Mouse (Mus musculus) testis, postnatal 14 days (tissue): ENCODE measurements around the gene Dync1li1.

Source experiments
- DNase-seq: peaks from one replicate; pipeline ENCODE4 v3.0.0; 2021; ENCODE audit warnings: low spot score

The Dync1li1 gene

GRCm38 (mm10) chr9:114768066-114768465, 79.5 kb downstream of the Dync1li1 start:
- no peak for DNase-seq

DNA sequence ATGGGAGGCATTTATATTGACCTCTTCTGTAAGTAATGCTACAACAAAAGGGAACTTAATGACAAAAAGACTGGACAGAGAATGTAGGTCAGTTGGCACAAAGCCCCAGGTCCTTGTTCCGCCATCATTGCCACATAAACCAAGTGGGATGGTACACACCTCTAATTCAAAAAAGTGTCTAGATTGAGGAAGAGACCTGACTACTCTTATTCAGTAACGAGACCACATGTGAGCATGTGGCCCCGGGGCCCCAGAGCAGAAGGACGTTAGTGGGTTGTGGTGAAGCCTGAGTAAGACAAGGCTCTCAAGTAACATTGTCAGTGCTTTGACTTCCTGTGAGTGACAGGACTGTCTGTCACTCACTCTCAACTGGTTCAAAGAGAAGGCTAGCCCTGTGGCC, 81.6 kb downstream of the Dync1li1 start:
- DNase-seq: no peak

DNA sequence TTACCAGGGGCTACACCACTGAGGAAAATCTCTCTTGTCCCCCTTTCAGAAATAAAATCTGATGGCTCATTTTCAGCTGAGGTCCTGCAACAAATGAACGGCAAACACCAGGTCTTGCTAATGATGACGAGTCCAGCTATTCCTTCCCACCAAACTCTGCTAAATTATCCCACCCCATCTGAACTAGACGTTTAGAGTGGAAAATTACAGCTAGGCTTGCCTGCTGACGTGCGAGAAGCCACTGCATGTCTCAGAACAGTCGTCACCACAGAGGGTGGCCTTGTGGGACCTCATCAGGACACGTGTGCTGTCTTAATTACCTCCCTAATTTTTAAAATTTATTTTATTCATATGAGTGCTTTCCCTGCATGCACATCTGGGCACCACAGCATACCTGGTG, 83.0 kb downstream of the Dync1li1 start:
- no peak for DNase-seq
